Mouse (Mus musculus) stomach, postnatal 0 days (tissue): ENCODE data around the gene Svip.

Source experiments
- CTCF ChIP-seq: IDR thresholded peaks from 2 replicates; pipeline ENCODE4 v1.5.1; 2016; ENCODE audit warnings: antibody characterized with exemption, low read depth, mild to moderate bottlenecking, moderate library complexity
- EP300 ChIP-seq: optimal IDR thresholded peaks from 2 replicates; pipeline ENCODE3; 2016; ENCODE audit warnings: antibody characterized with exemption

GRCm38 (mm10) chr7:52015180-52015579 is 9.4 kb upstream of the Svip start:
- no peak for TF ChIP-seq CTCF
- TF ChIP-seq EP300, result no peak
